Mouse (Mus musculus): ENCODE measurements at regions not wholly inside any gene's neighbourhood (a gene's known extent, or its start where the extent isn't known, plus 50 kb on each side); places are given as distances from the start of the nearest gene placed in this dataset.

GRCm38 (mm10) chrX:104762377-104762776 is 91.5 kb upstream of the Zdhhc15 start:
- no peak for DNase-seq (ENCODE audit: low spot score in 2 of 2)

GRCm38 (mm10) chrX:104760311-104760710 is 89.4 kb upstream of the Zdhhc15 start:
- no peak for DNase-seq (ENCODE audit: low spot score in 2 of 2)

- DNase-seq (ENCODE audit: low spot score in 2 of 2) = peak in 1 of 2 experiments; percentile 0
Observed at GRCm38 (mm10) chrX:104749356-104749755, 78.5 kb upstream of the Zdhhc15 start.

All from frontal cortex, postnatal 36 days (tissue).